Mouse (Mus musculus): ENCODE results near the gene Rnf123. TPM values are rescaled to one million over a fixed set of nuclear protein-coding genes. Genes with fewer than 3 reads are reported as not detected.

The Rnf123 gene
- polyA plus RNA-seq, 1 experiment from 2014 or later, result 43.1 TPM

DNA sequence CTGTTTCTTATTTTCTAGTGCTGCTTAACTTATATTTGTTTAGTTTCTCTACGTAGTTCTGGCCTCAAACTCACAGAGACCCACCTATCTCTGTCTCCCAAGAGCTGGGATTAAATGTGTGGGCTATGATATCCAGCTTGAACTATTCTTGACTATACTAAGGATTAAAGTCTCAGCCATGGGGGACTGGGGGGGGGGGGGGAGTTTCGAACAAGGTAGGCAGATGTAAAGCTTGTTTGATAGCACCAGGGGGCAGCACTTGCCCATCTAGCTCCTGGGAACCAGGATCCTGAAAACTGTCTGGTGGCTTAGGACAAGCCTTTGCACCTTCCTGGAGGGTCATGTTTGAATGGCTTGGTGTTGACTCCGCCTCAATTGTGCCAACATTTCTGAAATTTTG is 12.4 kb upstream of the Rnf123 start:
- peak overlapping the region; percentile 96 for H3K4me2 ChIP-seq
- H3K4me3 ChIP-seq, result peak overlapping the region; percentile 75
- H3K9me3 ChIP-seq, result no peaks in the 10 kb centered on the region
- peaks cover 49% of the 10 kb centered on the region for H3K36me3 ChIP-seq
- H3K9ac ChIP-seq, result peak overlapping the region; percentile 88; the same call in 1 of the 2 replicates
- H3K4me1 ChIP-seq (replicated peaks), result peaks cover 30% of the 10 kb centered on the region
- ATAC-seq (ENCODE audit: low FRiP score), result no peak
- no peaks in the 10 kb centered on the region for H3K27me3 ChIP-seq
- H3K27ac ChIP-seq, result no peak overlapping the region
- WGBS, result 8% methylated on average over 3 of the region's 3 CpGs

DNA sequence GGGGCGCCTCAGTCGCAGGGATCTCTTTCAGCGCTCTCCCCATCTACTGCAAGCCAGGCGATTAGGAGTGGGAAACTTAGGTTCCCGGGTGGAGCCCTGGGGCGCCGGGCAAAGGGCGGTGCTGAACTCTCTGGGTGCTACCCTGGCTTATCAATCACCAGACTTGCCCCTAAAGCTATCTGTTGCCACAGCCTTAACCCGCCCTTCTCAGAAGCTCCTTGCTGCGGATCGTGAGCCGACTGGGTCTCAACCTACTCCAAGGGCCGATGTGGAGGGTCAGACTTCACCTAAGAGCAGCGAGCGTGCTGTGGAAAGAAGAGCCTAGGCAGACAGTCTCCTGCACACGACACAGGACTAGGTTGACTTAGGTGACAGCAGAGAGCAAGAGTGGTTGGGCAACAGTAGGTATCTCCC is 11.9 kb upstream of the Rnf123 start:
- H3K4me3 ChIP-seq, result peak overlapping the region; percentile 75
- ATAC-seq (ENCODE audit: low FRiP score), result peak; percentile 26; the same call in 1 of the 2 replicates
- peak overlapping the region; percentile 88 for H3K9ac ChIP-seq
- peaks cover 30% of the 10 kb centered on the region for H3K4me1 ChIP-seq (replicated peaks)
- no peaks in the 10 kb centered on the region for H3K27me3 ChIP-seq
- H3K4me2 ChIP-seq, result peak overlapping the region; percentile 96
- H3K36me3 ChIP-seq, result peaks cover 53% of the 10 kb centered on the region
- H3K27ac ChIP-seq, result peak overlapping the region; percentile 83; the same call in 1 of the 2 replicates
- under 1% methylated on average over 16 of the region's 16 CpGs for WGBS
- H3K9me3 ChIP-seq, result no peaks in the 10 kb centered on the region

DNA sequence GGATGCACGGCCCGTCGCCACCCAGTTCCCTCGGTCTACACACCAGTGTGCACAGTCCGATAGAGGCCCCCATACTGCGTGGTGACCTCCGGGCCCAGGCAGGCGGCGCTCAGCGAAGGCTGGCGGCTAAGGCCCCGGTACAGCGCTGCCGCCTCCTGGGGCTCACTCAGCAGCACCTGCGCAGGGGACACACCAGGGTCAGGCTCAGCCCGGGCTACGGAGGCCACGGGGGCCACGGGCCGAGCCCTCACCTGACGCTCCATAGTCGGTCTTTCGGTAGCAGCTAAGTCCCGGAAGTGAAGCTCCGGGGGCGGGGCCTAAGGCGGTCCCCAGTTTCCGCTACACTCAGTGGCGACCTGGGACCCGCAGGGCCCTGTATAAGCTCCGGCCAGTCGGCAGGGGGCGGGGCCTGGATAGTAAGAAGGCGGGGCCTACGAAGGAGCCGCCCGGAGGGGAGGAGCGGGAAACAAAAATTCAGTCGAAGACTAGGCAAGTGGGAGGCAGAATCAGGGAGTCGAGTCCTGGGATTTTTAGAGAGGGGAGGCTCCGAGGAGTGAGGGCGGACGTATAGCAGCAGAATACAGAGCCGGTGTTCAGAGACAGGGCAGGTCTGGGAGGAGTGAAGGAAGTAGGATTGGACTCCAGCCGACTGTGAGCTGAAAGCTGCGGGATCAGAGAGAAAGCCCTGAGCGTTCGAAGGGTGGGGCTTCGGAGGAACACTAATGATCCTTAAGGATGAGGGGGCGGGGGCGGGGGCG is 11.2 kb upstream of the Rnf123 start, which contains the start of gene Apeh:
Gene Apeh (minus strand): TSS at position 423 of the 758 bp plus-strand sequence.
- peaks cover 53% of the 10 kb centered on the region for H3K36me3 ChIP-seq
- peak within 1 kb of the TSS; percentile 88 for H3K9ac ChIP-seq
- peaks cover 30% of the 10 kb centered on the region for H3K4me1 ChIP-seq (replicated peaks)
- peak within 1 kb of the TSS; percentile 96 for H3K4me2 ChIP-seq
- no peaks in the 10 kb centered on the region for H3K9me3 ChIP-seq
- peak; percentile 90 for ATAC-seq (ENCODE audit: low FRiP score)
- WGBS, result under 1% methylated on average over 52 of the region's 52 CpGs
- H3K4me3 ChIP-seq, result peak within 1 kb of the TSS; percentile 75
- no peaks in the 10 kb centered on the region for H3K27me3 ChIP-seq
- peak within 1 kb of the TSS; percentile 83 for H3K27ac ChIP-seq

DNA sequence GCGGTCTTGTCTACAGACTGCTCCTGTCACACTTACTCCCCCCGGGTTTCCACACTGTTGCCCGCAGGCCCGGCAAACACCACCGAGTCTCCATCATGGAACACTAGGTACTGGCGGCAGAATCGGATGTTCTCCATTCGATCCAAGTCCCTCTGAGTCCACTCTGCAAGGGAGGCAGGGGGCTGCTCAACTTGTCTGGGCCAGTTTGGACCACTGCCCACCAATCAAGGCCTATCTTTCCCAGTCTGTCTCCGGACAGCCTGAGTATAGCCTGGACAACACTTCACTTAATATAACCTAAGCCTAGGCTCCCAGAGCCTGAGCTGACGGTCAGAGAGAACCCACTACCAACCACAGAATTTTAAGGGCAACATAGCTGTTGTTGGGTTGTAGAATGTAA is 10.4 kb upstream of the Rnf123 start:
- no peaks in the 10 kb centered on the region for H3K9me3 ChIP-seq
- H3K4me3 ChIP-seq, result peak overlapping the region; percentile 75
- no peaks in the 10 kb centered on the region for H3K27me3 ChIP-seq
- peak overlapping the region; percentile 96 for H3K4me2 ChIP-seq
- H3K4me1 ChIP-seq (replicated peaks), result peaks cover 30% of the 10 kb centered on the region
- H3K27ac ChIP-seq, result peak overlapping the region; percentile 83; the same call in 1 of the 2 replicates
- peak overlapping the region; percentile 88 for H3K9ac ChIP-seq
- ATAC-seq (ENCODE audit: low FRiP score), result 0 out of 2 replicates have a peak, but pooled peaks have one; percentile 2
- 77% methylated on average over 10 of the region's 10 CpGs for WGBS
- H3K36me3 ChIP-seq, result peaks cover 53% of the 10 kb centered on the region

DNA sequence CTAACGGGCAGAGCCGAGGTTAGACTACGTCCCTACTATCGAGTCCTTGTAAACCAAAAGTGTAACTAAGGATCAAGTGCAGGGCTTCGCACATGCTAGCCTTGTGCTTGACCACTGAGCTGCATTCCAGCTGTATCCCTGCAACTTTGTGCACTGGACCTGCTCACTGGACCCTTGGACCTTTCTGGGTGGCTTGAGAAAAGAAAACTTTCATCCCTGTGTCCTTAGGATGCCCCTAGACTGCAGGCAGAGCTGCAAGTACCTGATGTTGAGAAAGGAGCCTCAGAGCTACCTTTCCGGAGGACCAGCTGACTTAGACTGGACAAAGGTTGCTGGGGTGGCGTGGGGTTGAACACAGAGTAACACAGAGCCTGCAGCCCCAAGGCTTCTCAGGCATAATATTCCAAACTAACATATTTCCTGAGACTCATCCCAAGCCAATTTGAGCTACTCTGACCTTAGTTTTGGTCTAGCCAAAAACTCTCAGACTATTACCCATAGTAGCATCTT is 7.5 kb upstream of the Rnf123 start:
- no peak overlapping the region for H3K4me2 ChIP-seq
- peaks cover 71% of the 10 kb centered on the region for H3K36me3 ChIP-seq
- no peaks in the 10 kb centered on the region for H3K27me3 ChIP-seq
- no peak overlapping the region for H3K4me3 ChIP-seq
- H3K9ac ChIP-seq, result no peak overlapping the region
- peaks cover 25% of the 10 kb centered on the region for H3K4me1 ChIP-seq (replicated peaks)
- 94% methylated on average over 7 of the region's 7 CpGs for WGBS
- H3K27ac ChIP-seq, result no peak overlapping the region
- no peaks in the 10 kb centered on the region for H3K9me3 ChIP-seq
- no peak for ATAC-seq (ENCODE audit: low FRiP score)

- H3K9ac ChIP-seq, result no peak overlapping the region
- no peak overlapping the region for H3K27ac ChIP-seq
- no peaks in the 10 kb centered on the region for H3K9me3 ChIP-seq
- H3K4me2 ChIP-seq, result no peak overlapping the region
- peaks cover 11% of the 10 kb centered on the region; the same call in 1 of the 2 replicates for H3K4me1 ChIP-seq (replicated peaks)
- H3K4me3 ChIP-seq, result no peak overlapping the region
- peaks cover 46% of the 10 kb centered on the region for H3K27me3 ChIP-seq
- WGBS, result 92% methylated on average over 4 of the region's 4 CpGs
- H3K36me3 ChIP-seq, result peaks cover 68% of the 10 kb centered on the region
- no peak for ATAC-seq (ENCODE audit: low FRiP score)
Observed at GRCm38 (mm10) chr9:108085261-108085660, 2.1 kb upstream of the Rnf123 start.

DNA sequence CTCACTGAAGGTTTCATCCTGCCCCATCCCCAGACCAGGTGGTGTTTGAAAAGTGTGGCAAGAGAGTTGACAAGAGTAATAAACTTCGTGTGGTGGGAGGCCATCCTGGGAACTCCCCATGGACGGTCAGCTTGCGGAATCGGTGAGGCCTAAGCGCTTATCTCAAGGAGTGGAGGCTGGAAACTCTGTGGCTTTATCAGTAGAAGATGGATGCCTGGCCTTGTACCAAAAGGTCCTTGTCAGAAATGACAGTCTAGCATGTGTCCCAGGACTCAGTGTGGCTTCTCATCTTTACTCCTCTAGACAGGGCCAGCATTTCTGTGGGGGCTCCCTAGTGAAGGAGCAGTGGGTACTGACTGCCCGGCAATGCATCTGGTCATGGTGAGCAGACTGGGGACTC is 415 bp upstream of the Rnf123 start:
- H3K4me2 ChIP-seq, result no peak overlapping the region
- no peak overlapping the region for H3K4me3 ChIP-seq
- peaks cover 51% of the 10 kb centered on the region for H3K36me3 ChIP-seq
- H3K9me3 ChIP-seq, result no peaks in the 10 kb centered on the region
- no peak overlapping the region for H3K9ac ChIP-seq
- no peak for ATAC-seq (ENCODE audit: low FRiP score)
- H3K27ac ChIP-seq, result no peak overlapping the region
- WGBS, result 90% methylated on average over 6 of the region's 6 CpGs
- peaks cover 18% of the 10 kb centered on the region for H3K4me1 ChIP-seq (replicated peaks)
- peaks cover 49% of the 10 kb centered on the region for H3K27me3 ChIP-seq

- Histone ChIP-seq H3K27me3 (peaks cover 49% of the 10 kb centered on the region), H3K9ac (peak overlapping the region; percentile 35; the same call in 1 of the 2 replicates), H3K4me1 (replicated peaks) (peaks cover 28% of the 10 kb centered on the region), H3K4me2 (peak overlapping the region; percentile 30), H3K9me3 (no peaks in the 10 kb centered on the region), H3K36me3 (peaks cover 41% of the 10 kb centered on the region), H3K4me3 (peak overlapping the region; percentile 15), H3K27ac (no peak overlapping the region)
- WGBS, result 9% methylated on average over 18 of the region's 19 CpGs
- ATAC-seq (ENCODE audit: low FRiP score), result no peak
Observed at GRCm38 (mm10) chr9:108082549-108082948, 597 bp downstream of the Rnf123 start.

DNA sequence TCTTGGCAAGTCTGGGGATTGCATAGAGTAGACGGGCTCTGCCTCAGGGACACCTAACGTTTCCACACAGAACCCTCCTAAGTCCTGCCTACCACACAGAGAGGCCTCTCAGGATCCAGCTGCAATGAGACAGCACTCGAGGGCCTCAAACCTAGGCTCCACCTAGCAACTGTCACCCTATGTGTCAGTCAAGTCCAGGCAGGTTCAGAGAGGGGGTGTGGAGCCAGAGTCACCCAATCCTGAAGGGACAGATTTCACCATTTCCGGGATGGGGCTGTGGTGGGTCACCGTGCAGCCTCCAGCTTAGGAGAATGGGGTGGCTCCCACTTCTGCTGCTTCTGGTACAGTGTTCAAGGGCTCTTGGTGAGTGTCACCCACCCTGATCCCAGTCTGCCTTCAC is 3.0 kb downstream of the Rnf123 start, which contains the start of gene Mst1:
Gene Mst1 (plus strand): TSS at position 269 of the 400 bp plus-strand sequence.
- peaks cover 25% of the 10 kb centered on the region for H3K36me3 ChIP-seq
- H3K27me3 ChIP-seq, result peaks cover 49% of the 10 kb centered on the region
- peak within 1 kb of the TSS; percentile 99 for H3K9ac ChIP-seq
- WGBS, result 77% methylated on average over 5 of the region's 5 CpGs
- H3K4me1 ChIP-seq (replicated peaks), result peaks cover 28% of the 10 kb centered on the region
- no peak for ATAC-seq (ENCODE audit: low FRiP score)
- H3K4me2 ChIP-seq, result peak within 1 kb of the TSS; percentile 93
- no peaks in the 10 kb centered on the region for H3K9me3 ChIP-seq
- H3K4me3 ChIP-seq, result peak within 1 kb of the TSS; percentile 76
- no peak within 1 kb of the TSS for H3K27ac ChIP-seq

GRCm38 (mm10) chr9:108073141-108073930 is 9.8 kb downstream of the Rnf123 start:
- H3K4me3 ChIP-seq, result no peak overlapping the region
- H3K27me3 ChIP-seq, result no peaks in the 10 kb centered on the region
- peaks cover 8% of the 10 kb centered on the region for H3K4me1 ChIP-seq (replicated peaks)
- no peak for ATAC-seq (ENCODE audit: low FRiP score)
- H3K36me3 ChIP-seq, result peaks cover 54% of the 10 kb centered on the region
- 70% methylated on average over 7 of the region's 7 CpGs for WGBS
- H3K27ac ChIP-seq, result no peak overlapping the region
- peak overlapping the region; percentile 20; the same call in 1 of the 2 replicates for H3K9ac ChIP-seq
- H3K9me3 ChIP-seq, result no peaks in the 10 kb centered on the region
- H3K4me2 ChIP-seq, result no peak overlapping the region

DNA sequence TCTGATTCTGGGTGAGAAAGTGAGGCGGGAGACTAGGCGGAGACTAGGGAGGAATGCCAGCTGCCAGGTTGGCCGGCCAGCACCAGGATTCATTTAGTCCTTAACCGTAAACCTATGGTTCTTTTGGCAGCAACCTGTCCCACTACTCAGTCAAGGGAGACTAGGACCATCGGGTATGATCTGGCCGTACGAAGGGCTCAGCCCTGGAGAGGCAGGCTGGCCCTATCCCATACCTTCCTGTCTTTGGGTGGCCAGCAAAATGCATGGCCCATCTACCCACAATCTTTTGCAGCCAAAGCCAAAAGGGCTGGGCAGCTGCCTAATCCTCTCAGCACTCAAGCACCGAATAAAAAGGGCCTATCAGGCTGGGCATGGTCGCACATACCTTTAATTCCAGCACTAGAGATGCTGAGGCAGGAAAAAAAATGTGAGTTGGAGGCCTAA is 10.6 kb downstream of the Rnf123 start:
- no peaks in the 10 kb centered on the region for H3K4me1 ChIP-seq (replicated peaks)
- H3K4me2 ChIP-seq, result no peak overlapping the region
- no peaks in the 10 kb centered on the region for H3K9me3 ChIP-seq
- WGBS, result 80% methylated on average over 9 of the region's 9 CpGs
- H3K9ac ChIP-seq, result 0 out of 2 replicates have a peak overlapping the region, but pooled peaks have one; percentile 43
- no peak for ATAC-seq (ENCODE audit: low FRiP score)
- no peak overlapping the region for H3K27ac ChIP-seq
- H3K4me3 ChIP-seq, result no peak overlapping the region
- H3K27me3 ChIP-seq, result no peaks in the 10 kb centered on the region
- H3K36me3 ChIP-seq, result peaks cover 56% of the 10 kb centered on the region

DNA sequence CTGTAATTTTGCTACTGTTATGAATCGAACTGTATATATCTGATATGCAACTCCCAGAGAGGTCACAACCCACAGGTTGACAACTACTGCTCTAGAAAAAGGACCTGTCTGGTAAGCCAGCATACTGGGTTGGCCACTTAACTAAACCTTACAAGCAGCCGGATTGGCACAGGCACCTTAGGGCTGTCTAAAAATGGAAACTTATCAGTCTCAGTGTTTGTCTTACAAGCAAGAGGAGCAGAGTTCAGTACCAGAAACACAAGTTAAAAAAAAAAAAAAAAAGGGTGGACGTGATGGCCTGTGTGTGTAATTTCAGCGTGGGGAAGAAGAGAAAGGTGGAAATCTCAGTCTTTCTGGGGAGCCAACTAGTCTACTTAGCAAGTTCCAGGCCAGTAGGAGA is 11.3 kb downstream of the Rnf123 start:
- H3K4me2 ChIP-seq, result no peak overlapping the region
- no peaks in the 10 kb centered on the region for H3K9me3 ChIP-seq
- no peaks in the 10 kb centered on the region for H3K4me1 ChIP-seq (replicated peaks)
- H3K27me3 ChIP-seq, result no peaks in the 10 kb centered on the region
- WGBS, result 93% methylated on average over 4 of the region's 4 CpGs
- H3K36me3 ChIP-seq, result peaks cover 51% of the 10 kb centered on the region
- H3K4me3 ChIP-seq, result no peak overlapping the region
- no peak overlapping the region for H3K9ac ChIP-seq
- no peak for ATAC-seq (ENCODE audit: low FRiP score)
- no peak overlapping the region for H3K27ac ChIP-seq

Measured in hindbrain, embryonic 13.5 days (tissue).